8 mouse cellular contexts compared by ENCODE assay signal in genomic region chr8:70210538-70210937, GRCm38 (mm10). TPM values are rescaled to one million over a fixed set of nuclear protein-coding genes. Genes with fewer than 3 reads are reported as not detected.
DNase-seq lines count a peak whose midpoint lies in the region; ATAC-seq and TF ChIP-seq lines count a peak whose summit lies in the region.

No protein-coding gene starts in this region.

- H3K4me1 ChIP-seq in heart, embryonic 11.5 days (ENCODE audit: control insufficient read depth, insufficient read depth, low read length): 0 out of 2 replicates have a peak, but pooled peaks cover 9% of the 10 kb centered on the region
- peaks cover 9 to 12% of the 10 kb centered on the region in 2 experiments; a peak in 3 of 4 replicates for H3K4me1 ChIP-seq in ES-E14 (ENCODE audit: control insufficient read depth in 2 of 2, insufficient read depth in 2 of 2, low read length in 2 of 2, poor library complexity in 1 of 2)
- H3K4me1 ChIP-seq in heart, embryonic 14.5 days (ENCODE audit: control insufficient read depth in 2 of 2, insufficient read depth in 2 of 2, low read length in 2 of 2): peaks cover 7 to 17% of the 10 kb centered on the region in 2 experiments
- H3K4me1 ChIP-seq in limb, embryonic 14.5 days (ENCODE audit: control insufficient read depth, insufficient read depth, low read length): no peaks in the 10 kb centered on the region

- no peaks in the 10 kb centered on the region for H3K27me3 ChIP-seq in heart, embryonic 11.5 days (ENCODE audit: control insufficient read depth, insufficient read depth, low read length)
- H3K27me3 ChIP-seq in heart, embryonic 14.5 days (ENCODE audit: control insufficient read depth, insufficient read depth, low read length): no peaks in the 10 kb centered on the region
- H3K27me3 ChIP-seq in limb, embryonic 14.5 days (ENCODE audit: control insufficient read depth, insufficient read depth, low read length): no peaks in the 10 kb centered on the region

- DNase-seq in heart, postnatal 4 days: no peak
- no peak for DNase-seq in ES-E14 (ENCODE audit: low read depth, low spot score)
- no peak for DNase-seq in limb, embryonic 14.5 days (ENCODE audit: low spot score)
- DNase-seq in adrenal gland, postnatal 25 days: no peak
- no peak for DNase-seq in testis, postnatal 10 days (ENCODE audit: low spot score)
- DNase-seq in gastrocnemius, postnatal 36 days: no peak

- no peak for TF ChIP-seq POLR2A in limb, embryonic 14.5 days (IDR thresholded peaks at IDR 0.05; ENCODE audit: borderline replicate concordance, extremely low read depth, insufficient read depth, insufficient read length)

- intact Hi-C loops in gastrocnemius, postnatal 36 days (cut with DNase I): no loop called here

- no peak overlapping the region for H3K27ac ChIP-seq in heart, embryonic 11.5 days (ENCODE audit: low read depth, low read length)
- H3K27ac ChIP-seq in ES-E14 (ENCODE audit: insufficient read depth, low read depth, low read length, poor library complexity, severe bottlenecking): no peak overlapping the region
- H3K27ac ChIP-seq in heart, embryonic 14.5 days (replicated peaks in 1 of 2; ENCODE audit: control insufficient read depth in 1 of 2, insufficient read depth in 1 of 2, low read depth in 2 of 2, low read length in 2 of 2): peak overlapping the region in 1 of 2 experiments; percentile 41; a peak in 3 of 4 replicates
- no peak overlapping the region for H3K27ac ChIP-seq in limb, embryonic 14.5 days (replicated peaks; ENCODE audit: low read depth, low read length)

- WGBS in heart, embryonic 11.5 days (ENCODE audit: insufficient replicate concordance): 21% methylated on average over 8 of the region's 8 CpGs
- 16% methylated on average over 8 of the region's 8 CpGs for WGBS in heart, embryonic 14.5 days
- WGBS in limb, embryonic 14.5 days: 22% methylated on average over 8 of the region's 8 CpGs

- no peaks in the 10 kb centered on the region for H3K9me3 ChIP-seq in heart, embryonic 11.5 days (replicated peaks; ENCODE audit: control insufficient read depth, low read length)
- no peaks in the 10 kb centered on the region for H3K9me3 ChIP-seq in ES-E14 (ENCODE audit: control insufficient read depth, insufficient read depth, low read depth, low read length)
- H3K9me3 ChIP-seq in heart, embryonic 14.5 days (ENCODE audit: control insufficient read depth, low read length): no peaks in the 10 kb centered on the region
- no peaks in the 10 kb centered on the region for H3K9me3 ChIP-seq in limb, embryonic 14.5 days (ENCODE audit: control insufficient read depth, low read length)

- 0 out of 2 replicates have a peak overlapping the region, but pooled peaks have one; percentile 8 for H3K4me3 ChIP-seq in heart, embryonic 11.5 days (ENCODE audit: low read depth, low read length)
- H3K4me3 ChIP-seq in ES-E14 (ENCODE audit: insufficient read depth in 1 of 2, low read depth in 1 of 2, low read length in 2 of 2, poor library complexity in 1 of 2, severe bottlenecking in 1 of 2): no peak overlapping the region
- H3K4me3 ChIP-seq in heart, embryonic 14.5 days (ENCODE audit: control insufficient read depth in 1 of 2, insufficient read depth in 1 of 2, low read depth in 1 of 2, low read length in 2 of 2): no peak overlapping the region
- H3K4me3 ChIP-seq in limb, embryonic 14.5 days (replicated peaks; ENCODE audit: low read length): no peak overlapping the region

- no peak for ATAC-seq in heart, embryonic 11.5 days (replicated peaks; ENCODE audit: insufficient number of reproducible peaks, low FRiP score, low TSS enrichment)
- no peak for ATAC-seq in heart, embryonic 14.5 days (ENCODE audit: insufficient number of reproducible peaks, insufficient read depth, low FRiP score, low read depth)
- ATAC-seq in limb, embryonic 14.5 days (ENCODE audit: low FRiP score, low read depth): no peak

- H3K9ac ChIP-seq in heart, embryonic 11.5 days (ENCODE audit: low read depth, low read length): no peak overlapping the region
- H3K9ac ChIP-seq in ES-E14 (ENCODE audit: insufficient read depth, low read depth, low read length, poor library complexity, severe bottlenecking): peak overlapping the region; percentile 1; the same call in 1 of the 2 replicates
- H3K9ac ChIP-seq in heart, embryonic 14.5 days (ENCODE audit: low read length): peak overlapping the region; percentile 74
- H3K9ac ChIP-seq in limb, embryonic 14.5 days (ENCODE audit: low read depth, low read length, severe bottlenecking): no peak overlapping the region

- in situ Hi-C loops in ES-E14 (cut with MboI; ENCODE audit: low sequenced_read_pairs in 2 of 2, unreplicated experiment in 2 of 2): no loop called here

- H3K36me3 ChIP-seq in heart, embryonic 11.5 days (ENCODE audit: control insufficient read depth, insufficient read depth, low read length): no peaks in the 10 kb centered on the region
- no peaks in the 10 kb centered on the region for H3K36me3 ChIP-seq in ES-E14 (ENCODE audit: control insufficient read depth, insufficient read depth, low read length, poor library complexity, severe bottlenecking)
- H3K36me3 ChIP-seq in heart, embryonic 14.5 days (ENCODE audit: control insufficient read depth, insufficient read depth, low read length): no peaks in the 10 kb centered on the region
- H3K36me3 ChIP-seq in limb, embryonic 14.5 days (ENCODE audit: control insufficient read depth, insufficient read depth, low read length): no peaks in the 10 kb centered on the region

- H3K4me2 ChIP-seq in heart, embryonic 11.5 days: peak overlapping the region; percentile 25
- peak overlapping the region; percentile 88 for H3K4me2 ChIP-seq in heart, embryonic 14.5 days (ENCODE audit: low read length)
- H3K4me2 ChIP-seq in limb, embryonic 14.5 days (replicated peaks; ENCODE audit: low read depth, low read length, severe bottlenecking): peak overlapping the region; percentile 25; the same call in 1 of the 2 replicates

TF ChIP-seq in ES-E14, 5 proteins besides CTCF, POLR2A, EP300 and RAD21:
- no peak for TF ChIP-seq ZNF384 (IDR thresholded peaks at IDR 0.05; ENCODE audit: low read depth, low read length)
- 0 out of 2 replicates have a peak, but pooled peaks have one; percentile 2 for TF ChIP-seq ZC3H11A (IDR thresholded peaks at IDR 0.05; ENCODE audit: borderline replicate concordance, low read depth, low read length)

RNA-seq across cellular contexts. Expression of gene Slc25a42, which starts 1.6 kb away (rescaled TPM):
- polyA plus RNA-seq in heart, embryonic 11.5 days (2014; fragmentation: Nextera tagmentation; extraction: Ambion mirVana): 4.8 and 5.2 TPM in 2 replicates
- 10 to 100 TPM; 25.9 to 28.0 TPM for total RNA-seq in heart, postnatal 4 days (2021)
- 5.8 and 7.5 TPM in 2 replicates for total RNA-seq in ES-E14 (2012; rRNA removed)
- 5.8 and 7.1 TPM in 2 replicates for polyA plus RNA-seq in heart, embryonic 14.5 days (2014; fragmentation: Nextera tagmentation; extraction: Ambion mirVana)
- 23.6 and 27.9 TPM in 2 replicates for polyA plus RNA-seq in limb, embryonic 14.5 days (2012; rRNA removed)
- polyA plus RNA-seq in limb, embryonic 14.5 days (2014; fragmentation: Nextera tagmentation; extraction: Ambion mirVana): 3.6 and 4.1 TPM in 2 replicates
- 57.7 and 65.6 TPM in 2 replicates for total RNA-seq in adrenal gland, postnatal 25 days (2021)
- 10 to 100 TPM; 28.0 to 40.6 TPM for total RNA-seq in gastrocnemius, postnatal 36 days (2021)

RNA-seq across cellular contexts. Expression of gene Sugp2, which starts 23.5 kb away (rescaled TPM):
- polyA plus RNA-seq in heart, embryonic 11.5 days (2014; fragmentation: Nextera tagmentation; extraction: Ambion mirVana): 23.0 and 26.2 TPM in 2 replicates
- total RNA-seq in heart, postnatal 4 days (2021): 10 to 100 TPM; 52.2 to 55.4 TPM
- total RNA-seq in ES-E14 (2012; rRNA removed): 45.5 and 57.6 TPM in 2 replicates
- polyA plus RNA-seq in heart, embryonic 14.5 days (2014; fragmentation: Nextera tagmentation; extraction: Ambion mirVana): 23.1 and 29.1 TPM in 2 replicates
- 78.7 and 84.4 TPM in 2 replicates for polyA plus RNA-seq in limb, embryonic 14.5 days (2012; rRNA removed)
- 30.6 and 33.8 TPM in 2 replicates for polyA plus RNA-seq in limb, embryonic 14.5 days (2014; fragmentation: Nextera tagmentation; extraction: Ambion mirVana)
- 45.2 and 50.7 TPM in 2 replicates for total RNA-seq in adrenal gland, postnatal 25 days (2021)
- 10 to 100 TPM; 34.8 to 46.2 TPM for total RNA-seq in gastrocnemius, postnatal 36 days (2021)

RNA-seq across cellular contexts. Expression of gene Armc6, which starts 23.7 kb away (rescaled TPM):
- 17.6 and 17.8 TPM in 2 replicates for polyA plus RNA-seq in heart, embryonic 11.5 days (2014; fragmentation: Nextera tagmentation; extraction: Ambion mirVana)
- 10 to 100 TPM; 10.2 to 10.6 TPM for total RNA-seq in heart, postnatal 4 days (2021)
- total RNA-seq in ES-E14 (2012; rRNA removed): 58.9 and 61.8 TPM in 2 replicates
- 12.1 and 16.5 TPM in 2 replicates for polyA plus RNA-seq in heart, embryonic 14.5 days (2014; fragmentation: Nextera tagmentation; extraction: Ambion mirVana)
- 35.0 and 42.3 TPM in 2 replicates for polyA plus RNA-seq in limb, embryonic 14.5 days (2012; rRNA removed)
- 22.8 and 26.8 TPM in 2 replicates for polyA plus RNA-seq in limb, embryonic 14.5 days (2014; fragmentation: Nextera tagmentation; extraction: Ambion mirVana)
- 11.3 and 20.8 TPM in 2 replicates for total RNA-seq in adrenal gland, postnatal 25 days (2021)
- total RNA-seq in gastrocnemius, postnatal 36 days (2021): 1 to 10 TPM; 6.8 to 7.3 TPM

RNA-seq across cellular contexts. Expression of gene Tmem161a, which starts 38.4 kb away (rescaled TPM):
- 64.9 and 67.7 TPM in 2 replicates for polyA plus RNA-seq in heart, embryonic 11.5 days (2014; fragmentation: Nextera tagmentation; extraction: Ambion mirVana)
- 100 to 1,000 TPM; 100 to 110 TPM for total RNA-seq in heart, postnatal 4 days (2021)
- total RNA-seq in ES-E14 (2012; rRNA removed): 73.9 and 116 TPM in 2 replicates
- polyA plus RNA-seq in heart, embryonic 14.5 days (2014; fragmentation: Nextera tagmentation; extraction: Ambion mirVana): 73.0 and 77.4 TPM in 2 replicates
- polyA plus RNA-seq in limb, embryonic 14.5 days (2012; rRNA removed): 151 and 303 TPM in 2 replicates
- polyA plus RNA-seq in limb, embryonic 14.5 days (2014; fragmentation: Nextera tagmentation; extraction: Ambion mirVana): 49.9 and 54.9 TPM in 2 replicates
- total RNA-seq in adrenal gland, postnatal 25 days (2021): 55.6 and 76.6 TPM in 2 replicates
- total RNA-seq in gastrocnemius, postnatal 36 days (2021): 10 to 100 TPM; 75.3 to 75.9 TPM

Comparison
In these comparisons a context has a peak if more than half of its experiments do, and no peak if none do; other contexts are left out.
1. H3K9ac ChIP-seq: peak in ES-E14 (single experiment) and heart, embryonic 14.5 days (single experiment); none in heart, embryonic 11.5 days (single experiment) and limb, embryonic 14.5 days (single experiment).
2. H3K4me2 ChIP-seq: peak in every context shown above with its lines; median percentile 88 in heart, embryonic 14.5 days; 25 in heart, embryonic 11.5 days; 25 in limb, embryonic 14.5 days.